Mouse (Mus musculus): ENCODE data around the gene Txlna. TPM values are rescaled to one million over a fixed set of nuclear protein-coding genes. Genes with fewer than 3 reads are reported as not detected.

Txlna gene
- polyA plus RNA-seq, 1 experiment from 2014 or later, result 60.2 TPM

DNA sequence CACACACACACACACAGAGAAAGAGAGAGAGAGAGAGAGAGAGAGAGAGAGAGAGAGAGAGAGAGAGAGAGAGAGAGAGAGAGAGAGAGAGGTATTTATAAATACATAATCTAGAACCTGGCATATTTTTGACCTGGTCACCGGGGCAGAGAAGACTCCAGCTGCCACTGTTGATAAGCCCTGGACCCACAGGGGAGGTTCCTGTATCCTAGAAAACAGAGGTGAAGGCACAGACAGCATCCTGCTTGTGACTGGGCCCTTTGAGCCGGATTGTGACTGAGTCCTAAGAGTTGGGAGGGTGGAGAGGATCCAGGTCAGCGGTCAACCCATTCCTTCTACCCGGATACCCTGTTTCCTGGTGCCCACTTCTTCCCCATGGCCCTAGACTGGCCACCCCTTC lies 52.0 kb downstream of the Txlna start:
- Histone ChIP-seq H3K4me1 (ENCODE audit: control insufficient read depth, insufficient read depth, low read length) (peaks cover 9% of the 10 kb centered on the region), H3K4me2 (no peak overlapping the region), H3K27ac (ENCODE audit: low read depth, low read length) (no peak overlapping the region), H3K4me3 (ENCODE audit: low read depth, low read length) (no peak overlapping the region), H3K36me3 (ENCODE audit: control insufficient read depth, insufficient read depth, low read length) (peaks cover 23% of the 10 kb centered on the region), H3K27me3 (ENCODE audit: control insufficient read depth, insufficient read depth, low read length) (no peaks in the 10 kb centered on the region), H3K9ac (ENCODE audit: low read depth, low read length) (no peak overlapping the region), H3K9me3 (replicated peaks; ENCODE audit: control insufficient read depth, low read length) (no peaks in the 10 kb centered on the region)
- no peak for ATAC-seq (replicated peaks; ENCODE audit: insufficient number of reproducible peaks, low FRiP score, low TSS enrichment)
- 55% methylated on average over 4 of the region's 4 CpGs for WGBS (ENCODE audit: insufficient replicate concordance)

DNA sequence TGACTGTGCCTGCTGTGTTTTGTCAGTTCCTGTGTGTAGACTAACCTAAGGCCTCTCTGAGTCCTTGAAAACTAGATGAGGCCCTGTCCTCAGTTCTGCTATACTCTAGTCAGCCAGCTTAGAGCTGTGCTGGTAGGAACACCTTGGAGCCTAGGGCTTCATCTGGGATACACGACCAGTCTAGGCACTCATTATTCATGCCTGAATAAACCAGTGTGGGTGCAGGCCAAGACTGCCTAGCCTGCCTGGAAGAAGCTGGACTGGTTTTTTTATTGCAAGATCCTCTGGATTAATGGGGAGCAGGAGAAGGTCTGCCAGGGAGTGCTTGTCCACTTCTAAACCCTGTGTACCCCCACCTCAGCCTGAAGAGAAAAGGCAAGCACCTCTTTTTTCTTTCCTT lies 53.9 kb downstream of the Txlna start:
- no peaks in the 10 kb centered on the region for H3K27me3 ChIP-seq (ENCODE audit: control insufficient read depth, insufficient read depth, low read length)
- H3K9ac ChIP-seq (ENCODE audit: low read depth, low read length), result no peak overlapping the region
- H3K36me3 ChIP-seq (ENCODE audit: control insufficient read depth, insufficient read depth, low read length), result peaks cover 9% of the 10 kb centered on the region
- H3K4me2 ChIP-seq, result no peak overlapping the region
- WGBS (ENCODE audit: insufficient replicate concordance), result 35% methylated on average over 1 of the region's 1 CpGs
- no peak overlapping the region for H3K4me3 ChIP-seq (ENCODE audit: low read depth, low read length)
- no peak overlapping the region for H3K27ac ChIP-seq (ENCODE audit: low read depth, low read length)
- no peak for ATAC-seq (replicated peaks; ENCODE audit: insufficient number of reproducible peaks, low FRiP score, low TSS enrichment)
- no peaks in the 10 kb centered on the region for H3K9me3 ChIP-seq (replicated peaks; ENCODE audit: control insufficient read depth, low read length)
- peaks cover 9% of the 10 kb centered on the region for H3K4me1 ChIP-seq (ENCODE audit: control insufficient read depth, insufficient read depth, low read length)

DNA sequence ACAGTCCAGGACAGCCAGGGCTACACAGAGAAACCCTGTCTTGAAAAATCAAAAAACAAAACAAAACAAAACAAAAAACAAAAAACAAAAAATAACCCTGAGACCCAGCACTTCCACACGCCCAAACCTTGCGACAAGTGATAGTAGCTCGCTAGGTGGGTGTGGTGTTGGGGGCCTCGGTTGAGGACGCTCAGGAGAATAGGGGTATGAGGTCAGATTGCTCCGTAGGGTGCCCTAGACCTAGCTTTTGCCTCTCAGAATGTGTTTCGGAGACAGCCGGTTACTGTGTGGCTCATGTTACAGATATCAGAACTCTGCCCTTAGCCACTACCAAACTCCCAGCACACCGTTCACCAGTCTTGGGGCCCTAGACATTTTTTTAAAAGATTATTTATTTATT lies 55.1 kb downstream of the Txlna start:
- peak overlapping the region; percentile 79 for H3K4me2 ChIP-seq

DNA sequence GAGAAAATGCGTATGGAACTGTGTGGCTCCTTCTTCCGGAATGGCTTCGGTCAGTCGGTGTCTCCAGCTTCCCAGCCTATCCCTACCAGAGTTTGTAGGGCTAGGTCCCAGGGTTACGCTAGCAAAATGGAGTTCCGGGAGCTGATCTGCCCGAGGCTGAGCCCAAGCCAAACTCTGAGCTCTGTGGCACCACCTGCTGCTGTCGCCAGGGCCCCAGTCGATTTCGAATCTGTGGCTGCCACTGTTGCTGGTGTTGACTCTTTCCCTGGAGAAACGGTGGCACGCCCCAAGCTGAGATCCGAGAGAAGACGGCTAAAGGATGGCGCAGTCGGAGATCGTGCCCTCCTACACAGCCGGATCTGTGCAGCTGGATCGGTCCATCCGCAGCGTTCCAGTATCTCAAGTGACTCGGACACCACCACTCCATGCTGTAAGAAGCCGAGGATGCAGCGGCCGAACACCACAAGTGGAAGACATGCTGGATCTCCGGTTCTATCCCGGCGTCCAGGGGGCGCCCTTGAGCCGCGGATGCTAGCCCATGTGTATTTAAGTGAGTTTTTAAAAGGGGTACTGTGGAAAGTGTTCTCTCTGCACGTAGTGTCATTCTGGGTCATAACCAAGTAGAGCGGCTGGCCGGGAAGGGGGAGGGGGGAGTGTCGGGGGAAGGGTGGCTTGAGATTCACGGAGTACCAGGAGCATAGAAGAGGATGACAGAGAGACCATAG lies 55.8 kb downstream of the Txlna start:
- Histone ChIP-seq H3K4me3 (ENCODE audit: low read depth, low read length) (peak overlapping the region; percentile 55), H3K36me3 (ENCODE audit: control insufficient read depth, insufficient read depth, low read length) (no peaks in the 10 kb centered on the region), H3K9me3 (replicated peaks; ENCODE audit: control insufficient read depth, low read length) (no peaks in the 10 kb centered on the region), H3K27ac (ENCODE audit: low read depth, low read length) (peak overlapping the region; percentile 62), H3K4me2 (peak overlapping the region; percentile 79), H3K27me3 (ENCODE audit: control insufficient read depth, insufficient read depth, low read length) (no peaks in the 10 kb centered on the region), H3K4me1 (ENCODE audit: control insufficient read depth, insufficient read depth, low read length) (peaks cover 9% of the 10 kb centered on the region), H3K9ac (ENCODE audit: low read depth, low read length) (peak overlapping the region; percentile 70)
- ATAC-seq (replicated peaks; ENCODE audit: insufficient number of reproducible peaks, low FRiP score, low TSS enrichment), result peak; percentile 66
- WGBS (ENCODE audit: insufficient replicate concordance), result 3% methylated on average over 36 of the region's 36 CpGs

More for the DNA sequence above, 55.1 kb downstream of the Txlna start:
- ATAC-seq (replicated peaks; ENCODE audit: insufficient number of reproducible peaks, low FRiP score, low TSS enrichment), result no peak
- no peaks in the 10 kb centered on the region for H3K36me3 ChIP-seq (ENCODE audit: control insufficient read depth, insufficient read depth, low read length)
- 59% methylated on average over 9 of the region's 9 CpGs for WGBS (ENCODE audit: insufficient replicate concordance)
- no peak overlapping the region; the same call in 1 of the 2 replicates for H3K9ac ChIP-seq (ENCODE audit: low read depth, low read length)
- H3K27me3 ChIP-seq (ENCODE audit: control insufficient read depth, insufficient read depth, low read length), result no peaks in the 10 kb centered on the region
- H3K4me3 ChIP-seq (ENCODE audit: low read depth, low read length), result peak overlapping the region; percentile 55; the same call in 1 of the 2 replicates
- H3K27ac ChIP-seq (ENCODE audit: low read depth, low read length), result no peak overlapping the region
- no peaks in the 10 kb centered on the region for H3K9me3 ChIP-seq (replicated peaks; ENCODE audit: control insufficient read depth, low read length)
- H3K4me1 ChIP-seq (ENCODE audit: control insufficient read depth, insufficient read depth, low read length), result peaks cover 9% of the 10 kb centered on the region

DNA sequence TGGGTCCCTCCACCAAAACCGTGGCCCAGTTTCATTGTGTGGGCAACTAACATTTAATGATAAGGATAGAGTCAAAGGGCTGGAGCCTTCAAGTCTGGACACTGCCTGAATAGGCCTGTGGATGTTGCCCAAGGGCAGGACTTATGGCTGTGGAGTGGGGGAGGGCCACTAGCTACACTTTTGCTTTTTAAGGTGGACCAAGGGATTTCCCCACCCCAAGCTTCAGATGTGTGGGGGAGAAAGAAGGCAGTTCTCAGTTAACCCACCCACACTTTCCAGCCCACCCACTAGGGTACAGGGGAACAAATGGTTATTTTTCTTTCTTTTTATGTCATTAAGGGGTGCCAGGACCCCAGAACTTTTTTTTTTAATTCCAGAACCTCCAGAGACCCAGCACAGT lies 56.5 kb downstream of the Txlna start:
- ATAC-seq (replicated peaks; ENCODE audit: insufficient number of reproducible peaks, low FRiP score, low TSS enrichment), result no peak
- H3K4me2 ChIP-seq, result peak overlapping the region; percentile 79
- WGBS (ENCODE audit: insufficient replicate concordance), result 54% methylated on average over 1 of the region's 1 CpGs
- H3K9ac ChIP-seq (ENCODE audit: low read depth, low read length), result peak overlapping the region; percentile 70
- H3K36me3 ChIP-seq (ENCODE audit: control insufficient read depth, insufficient read depth, low read length), result no peaks in the 10 kb centered on the region
- H3K9me3 ChIP-seq (replicated peaks; ENCODE audit: control insufficient read depth, low read length), result no peaks in the 10 kb centered on the region
- no peaks in the 10 kb centered on the region for H3K27me3 ChIP-seq (ENCODE audit: control insufficient read depth, insufficient read depth, low read length)
- H3K4me3 ChIP-seq (ENCODE audit: low read depth, low read length), result peak overlapping the region; percentile 55
- H3K27ac ChIP-seq (ENCODE audit: low read depth, low read length), result peak overlapping the region; percentile 62; the same call in 1 of the 2 replicates
- H3K4me1 ChIP-seq (ENCODE audit: control insufficient read depth, insufficient read depth, low read length), result peaks cover 9% of the 10 kb centered on the region

DNA sequence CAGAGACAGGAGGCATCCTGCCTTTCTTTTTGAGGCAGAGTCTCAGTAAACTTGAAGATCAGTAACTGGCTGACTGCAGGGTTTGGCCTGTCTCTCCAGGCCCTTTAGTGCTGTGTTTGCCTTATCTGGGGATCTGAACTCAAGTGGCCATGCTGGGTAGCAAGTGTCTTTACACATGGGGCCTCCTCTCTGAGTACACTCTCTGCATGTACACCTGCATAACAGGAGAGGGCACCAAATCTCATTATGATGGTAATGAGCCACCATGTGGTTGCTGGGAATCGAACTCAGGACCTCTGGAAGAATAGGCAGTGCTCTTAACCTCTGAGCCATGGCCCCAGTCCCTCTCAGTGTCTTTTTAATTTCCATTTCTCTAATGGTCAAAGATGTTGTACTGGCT lies 58.6 kb downstream of the Txlna start:
- no peak for ATAC-seq (replicated peaks; ENCODE audit: insufficient number of reproducible peaks, low FRiP score, low TSS enrichment)
- 78% methylated on average over 1 of the region's 1 CpGs for whole genome bisulfite sequencing (ENCODE audit: insufficient replicate concordance)

DNA sequence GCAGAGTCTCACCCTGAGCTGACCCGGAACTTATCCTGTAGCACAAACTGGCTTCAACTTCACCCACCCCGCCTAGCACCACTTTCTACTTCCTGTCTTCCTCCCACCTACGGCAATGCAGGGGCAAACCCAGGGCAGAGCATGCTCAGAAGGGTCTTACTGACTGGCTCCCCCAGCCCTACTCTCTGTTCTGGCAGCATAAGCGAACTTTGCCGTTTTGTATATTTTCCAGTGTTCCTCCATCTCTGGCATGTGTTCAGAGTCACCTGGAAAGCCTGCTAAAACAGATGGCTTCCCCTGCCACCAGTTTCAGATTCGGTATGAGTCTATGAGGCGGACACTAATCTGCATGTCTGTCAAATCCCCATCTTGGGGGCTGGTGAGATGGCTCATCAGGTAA lies 60.5 kb downstream of the Txlna start:
- Histone ChIP-seq H3K4me2 (no peak overlapping the region), H3K27ac (ENCODE audit: low read depth, low read length) (no peak overlapping the region; the same call in 1 of the 2 replicates), H3K4me1 (ENCODE audit: control insufficient read depth, insufficient read depth, low read length) (peaks cover 9% of the 10 kb centered on the region), H3K4me3 (ENCODE audit: low read depth, low read length) (no peak overlapping the region), H3K36me3 (ENCODE audit: control insufficient read depth, insufficient read depth, low read length) (no peaks in the 10 kb centered on the region), H3K9me3 (replicated peaks; ENCODE audit: control insufficient read depth, low read length) (no peaks in the 10 kb centered on the region), H3K27me3 (ENCODE audit: control insufficient read depth, insufficient read depth, low read length) (no peaks in the 10 kb centered on the region), H3K9ac (ENCODE audit: low read depth, low read length) (no peak overlapping the region)
- ATAC-seq (replicated peaks; ENCODE audit: insufficient number of reproducible peaks, low FRiP score, low TSS enrichment), result no peak
- WGBS (ENCODE audit: insufficient replicate concordance), result 66% methylated on average over 7 of the region's 7 CpGs

More for the DNA sequence above, 58.6 kb downstream of the Txlna start:
- H3K9ac ChIP-seq (ENCODE audit: low read depth, low read length), result no peak overlapping the region
- H3K27me3 ChIP-seq (ENCODE audit: control insufficient read depth, insufficient read depth, low read length), result no peaks in the 10 kb centered on the region
- H3K4me1 ChIP-seq (ENCODE audit: control insufficient read depth, insufficient read depth, low read length), result peaks cover 6% of the 10 kb centered on the region
- no peaks in the 10 kb centered on the region for H3K9me3 ChIP-seq (replicated peaks; ENCODE audit: control insufficient read depth, low read length)
- H3K4me2 ChIP-seq, result no peak overlapping the region
- no peak overlapping the region for H3K4me3 ChIP-seq (ENCODE audit: low read depth, low read length)
- H3K36me3 ChIP-seq (ENCODE audit: control insufficient read depth, insufficient read depth, low read length), result no peaks in the 10 kb centered on the region
- no peak overlapping the region for H3K27ac ChIP-seq (ENCODE audit: low read depth, low read length)

DNA sequence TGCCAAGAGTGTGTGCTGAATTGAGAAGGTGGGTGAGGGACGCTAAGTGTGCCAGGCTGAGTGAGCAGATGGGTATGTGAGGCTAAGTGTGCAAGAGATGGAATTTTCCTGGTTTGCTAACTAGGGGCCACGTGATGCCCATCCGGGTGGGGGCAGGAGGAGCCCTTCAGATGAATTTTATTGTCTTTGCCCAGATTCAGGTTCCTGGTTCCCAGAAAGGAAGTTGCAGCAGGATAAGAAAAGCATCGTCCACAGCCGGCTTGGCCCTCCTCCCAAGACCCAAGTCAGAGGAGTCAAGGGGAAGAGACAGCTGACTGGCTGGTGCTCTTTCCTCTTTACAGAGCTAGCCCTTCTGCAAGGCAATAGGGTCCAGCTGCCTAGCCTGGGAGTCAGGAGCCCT lies 62.4 kb downstream of the Txlna start, which contains the start of gene Fam167b:
Gene Fam167b (minus strand): TSS at position 84 of the 400 bp plus-strand sequence.
- Histone ChIP-seq H3K4me1 (ENCODE audit: control insufficient read depth, insufficient read depth, low read length) (peaks cover 6% of the 10 kb centered on the region; the same call in 1 of the 2 replicates), H3K27ac (ENCODE audit: low read depth, low read length) (peak within 1 kb of the TSS; percentile 50), H3K9me3 (replicated peaks; ENCODE audit: control insufficient read depth, low read length) (no peaks in the 10 kb centered on the region), H3K36me3 (ENCODE audit: control insufficient read depth, insufficient read depth, low read length) (no peaks in the 10 kb centered on the region), H3K4me3 (ENCODE audit: low read depth, low read length) (no peak within 1 kb of the TSS), H3K4me2 (0 out of 2 replicates have a peak within 1 kb of the TSS, but pooled peaks have one; percentile 12), H3K27me3 (ENCODE audit: control insufficient read depth, insufficient read depth, low read length) (no peaks in the 10 kb centered on the region), H3K9ac (ENCODE audit: low read depth, low read length) (no peak within 1 kb of the TSS)
- ATAC-seq (replicated peaks; ENCODE audit: insufficient number of reproducible peaks, low FRiP score, low TSS enrichment), result no peak
- 67% methylated on average over 5 of the region's 5 CpGs for WGBS (ENCODE audit: insufficient replicate concordance)

DNA sequence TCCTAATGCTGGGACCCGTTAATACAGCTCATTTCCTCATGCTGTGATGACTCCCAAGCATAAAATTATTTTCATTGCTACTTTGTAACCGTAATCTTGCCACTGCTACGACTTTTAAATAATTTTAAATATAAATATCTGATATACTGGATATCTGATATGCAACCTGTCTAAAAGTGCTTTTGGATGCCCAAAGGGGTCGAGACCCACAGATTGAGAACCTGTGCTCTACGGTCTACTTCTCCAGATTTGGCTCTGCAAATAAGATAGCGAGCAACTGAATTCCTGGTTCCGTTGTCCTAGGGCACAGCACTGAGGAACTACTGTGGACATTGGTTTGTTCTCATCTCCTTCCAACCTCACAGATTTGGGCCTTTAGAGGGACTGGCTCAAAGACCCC lies 63.2 kb downstream of the Txlna start:
- Histone ChIP-seq H3K27ac (ENCODE audit: low read depth, low read length) (0 out of 2 replicates have a peak overlapping the region, but pooled peaks have one; percentile 50), H3K9me3 (replicated peaks; ENCODE audit: control insufficient read depth, low read length) (no peaks in the 10 kb centered on the region), H3K36me3 (ENCODE audit: control insufficient read depth, insufficient read depth, low read length) (no peaks in the 10 kb centered on the region), H3K4me3 (ENCODE audit: low read depth, low read length) (no peak overlapping the region), H3K27me3 (ENCODE audit: control insufficient read depth, insufficient read depth, low read length) (no peaks in the 10 kb centered on the region), H3K9ac (ENCODE audit: low read depth, low read length) (no peak overlapping the region), H3K4me2 (no peak overlapping the region), H3K4me1 (ENCODE audit: control insufficient read depth, insufficient read depth, low read length) (peaks cover 6% of the 10 kb centered on the region; the same call in 1 of the 2 replicates)
- WGBS (ENCODE audit: insufficient replicate concordance), result 80% methylated on average over 7 of the region's 7 CpGs
- ATAC-seq (replicated peaks; ENCODE audit: insufficient number of reproducible peaks, low FRiP score, low TSS enrichment), result no peak
